Mouse (Mus musculus): ENCODE data around the gene Rasl12.

Gene Rasl12

DNA sequence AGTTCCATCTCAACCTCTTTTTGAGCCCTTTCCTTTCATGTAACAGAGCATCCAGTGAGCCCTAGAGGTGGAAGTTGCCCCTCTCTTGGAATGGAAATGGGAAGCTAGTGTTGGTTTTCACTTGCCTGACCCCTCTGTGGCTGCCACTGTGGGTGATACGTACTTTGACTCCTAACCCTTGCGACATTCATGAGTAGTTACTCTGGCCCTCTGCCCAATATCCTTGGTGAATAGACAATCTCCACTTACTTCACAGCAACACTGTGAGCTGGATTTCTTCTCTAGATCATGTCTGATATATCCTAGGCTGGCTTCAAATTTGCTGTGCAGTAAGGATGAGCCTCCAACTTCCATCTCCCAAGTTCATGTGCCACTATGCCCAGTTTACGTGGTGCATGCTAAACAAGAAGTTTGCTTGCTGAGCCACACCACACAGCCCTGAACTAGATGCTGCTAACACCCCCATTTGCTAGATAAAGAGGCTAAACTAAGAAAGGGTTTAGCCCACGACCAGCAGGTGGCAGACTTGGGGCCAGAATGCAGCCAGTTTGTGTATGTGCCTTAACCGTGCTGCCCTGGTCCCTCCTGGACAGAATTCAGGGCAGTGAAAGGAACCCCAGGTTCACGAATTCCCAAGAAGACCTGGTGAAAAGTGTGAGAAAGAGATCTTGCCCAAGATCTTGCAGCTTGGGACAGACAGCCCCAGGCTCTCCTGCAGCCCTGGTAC lies 5.5 kb upstream of the Rasl12 start:
- DNase-seq (ENCODE audit: low spot score in 2 of 2) = peak; percentile 47 to 59

GRCm38 (mm10) chr9:65393606-65394005 lies 4.7 kb upstream of the Rasl12 start:
- no peak for DNase-seq (ENCODE audit: low spot score in 2 of 2)

DNA sequence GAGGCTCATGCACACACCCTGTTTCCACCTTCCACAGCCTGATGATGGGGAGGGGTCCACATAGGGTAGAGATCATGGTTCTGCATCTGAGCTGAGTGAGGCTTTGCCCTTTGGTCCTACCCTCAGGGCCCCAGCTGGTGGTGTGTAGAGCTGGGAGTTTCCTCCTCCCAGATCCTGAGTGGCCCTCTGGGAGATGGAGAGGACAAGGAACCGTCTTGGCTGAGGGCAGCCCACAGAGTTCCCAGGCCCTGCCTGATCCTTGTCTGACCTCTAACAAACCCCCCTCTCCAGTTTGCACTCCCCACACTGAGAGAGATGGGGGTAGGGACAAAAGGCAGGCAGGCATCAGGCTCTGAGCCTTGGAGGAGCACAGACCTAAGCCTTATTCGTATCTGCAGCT lies 3.9 kb upstream of the Rasl12 start:
- no peak for DNase-seq (ENCODE audit: low spot score in 2 of 2)

DNA sequence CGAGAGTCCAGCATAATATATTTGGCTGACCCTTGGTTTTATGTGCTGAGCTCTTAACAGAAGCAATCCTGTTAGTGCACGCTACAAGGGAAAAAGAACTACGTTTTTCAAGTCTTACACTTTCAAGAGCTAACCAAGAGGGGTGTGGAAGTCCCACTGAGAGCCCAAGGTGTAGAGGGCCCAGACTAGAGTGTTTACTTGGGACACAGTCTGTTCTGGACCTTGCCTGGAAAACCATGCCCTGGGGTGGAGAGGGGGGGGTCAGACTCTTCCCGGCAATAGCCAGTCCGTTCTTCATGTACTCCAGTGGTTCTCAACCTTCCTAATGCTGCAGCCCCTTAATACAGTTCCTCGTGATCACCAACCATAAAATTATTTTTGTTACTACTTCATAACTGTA lies 1.6 kb downstream of the Rasl12 start:
- DNase-seq (ENCODE audit: low spot score in 2 of 2) = no peak

- DNase-seq (ENCODE audit: low spot score in 2 of 2) = peak in 1 of 2 experiments; percentile 71
Observed at GRCm38 (mm10) chr9:65404331-65405183, 6.3 kb downstream of the Rasl12 start.

DNA sequence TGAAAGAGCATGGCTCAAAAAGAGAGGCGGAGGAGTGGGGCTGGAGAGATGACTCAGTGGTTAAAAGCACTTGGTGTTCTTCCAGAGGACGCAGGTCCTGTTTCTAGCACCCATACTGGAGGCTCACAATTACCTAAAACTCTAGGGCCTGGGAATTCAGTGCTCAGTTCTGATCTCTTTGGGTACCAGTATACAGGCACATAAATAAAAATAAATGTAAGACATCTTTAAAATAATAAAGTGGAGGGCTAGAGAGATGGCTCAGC lies 6.8 kb downstream of the Rasl12 start:
- DNase-seq (ENCODE audit: low spot score in 2 of 2) = no peak

DNA sequence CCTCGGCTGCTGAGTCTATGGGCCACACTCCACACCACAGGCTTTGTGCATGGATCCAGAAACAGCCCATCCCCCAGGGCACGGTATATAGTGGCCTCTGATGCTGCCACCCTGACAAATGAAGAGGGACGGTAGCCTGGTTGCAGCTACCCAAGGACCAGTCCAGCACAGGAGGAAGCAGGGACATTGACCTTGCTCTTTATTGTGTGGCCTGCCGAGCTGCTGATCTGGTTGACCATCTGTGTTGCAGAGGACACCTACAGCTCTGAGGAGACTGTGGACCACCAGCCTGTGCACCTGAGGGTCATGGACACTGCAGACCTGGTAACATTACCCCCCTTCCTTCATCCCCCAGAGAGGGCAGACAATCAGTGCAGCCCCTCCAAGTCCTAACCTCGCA lies 9.0 kb downstream of the Rasl12 start:
- no peak for DNase-seq (ENCODE audit: low spot score in 2 of 2)

DNA sequence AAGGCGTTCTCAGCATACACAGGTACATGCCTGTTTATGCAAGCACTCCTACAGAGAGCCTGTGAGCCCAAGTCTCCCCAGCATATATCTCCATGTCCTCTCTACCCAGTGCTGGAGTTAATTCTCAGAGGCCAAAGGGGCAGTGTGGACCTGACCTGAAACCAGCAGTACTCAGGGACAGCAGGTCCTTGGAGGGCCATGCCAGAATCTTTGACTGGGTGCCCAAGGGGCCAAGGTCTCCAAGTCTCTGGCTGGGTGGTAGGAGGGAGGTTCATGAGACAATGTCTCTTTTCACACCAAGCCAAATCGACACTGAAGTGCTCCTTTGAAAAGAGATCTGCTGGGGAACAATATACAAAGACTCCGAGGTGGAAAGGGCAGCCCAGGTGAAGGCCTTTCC lies 9.6 kb downstream of the Rasl12 start:
- no peak for DNase-seq (ENCODE audit: low spot score in 2 of 2)

- DNase-seq (ENCODE audit: low spot score in 2 of 2) = peak in 1 of 2 experiments; percentile 27
Observed at GRCm38 (mm10) chr9:65408871-65409295, 10.6 kb downstream of the Rasl12 start.

GRCm38 (mm10) chr9:65410378-65410777 lies 12.1 kb downstream of the Rasl12 start:
- no peak for DNase-seq (ENCODE audit: low spot score in 2 of 2)

DNA sequence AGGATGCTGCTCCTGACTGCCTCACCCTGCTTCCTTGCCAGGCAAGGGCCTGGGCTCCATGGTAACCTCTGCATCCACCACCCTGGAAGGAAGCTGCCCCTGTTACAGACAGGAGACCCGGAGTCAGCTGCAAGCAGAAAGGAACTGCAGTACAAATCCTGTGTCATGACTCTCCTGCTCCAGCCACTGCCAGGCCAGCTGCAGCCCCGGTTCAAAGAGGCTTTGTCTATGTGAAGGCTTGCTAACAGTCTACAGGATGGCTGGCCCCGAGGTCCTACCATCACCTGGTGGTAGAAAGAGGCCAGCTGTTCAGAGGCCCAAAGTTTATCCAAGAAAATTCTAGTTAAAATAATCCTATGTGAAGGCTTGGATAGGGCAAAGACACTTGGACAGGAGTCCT lies 13.0 kb downstream of the Rasl12 start:
- DNase-seq (ENCODE audit: low spot score in 2 of 2) = no peak

GRCm38 (mm10) chr9:65417738-65418137 lies 19.4 kb downstream of the Rasl12 start:
- no peak for DNase-seq (ENCODE audit: low spot score in 2 of 2)

DNA sequence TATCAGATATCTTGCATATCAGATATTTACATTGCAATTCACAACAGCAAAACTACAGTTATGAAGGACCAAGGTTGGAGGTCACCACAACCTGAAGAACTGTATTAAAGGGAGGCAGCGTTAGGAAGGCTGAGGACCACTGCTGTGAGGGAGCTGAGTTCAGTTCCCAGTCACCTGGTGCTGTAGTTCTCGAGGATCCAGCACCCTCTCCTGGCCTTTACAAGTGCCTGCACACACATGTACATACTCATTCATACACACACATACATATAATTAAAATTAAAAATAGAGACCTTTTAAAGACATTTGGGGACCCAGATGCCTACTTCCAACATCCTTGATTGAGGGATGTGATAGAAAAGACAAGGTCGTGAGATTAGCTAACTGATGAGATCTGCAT lies 21.3 kb downstream of the Rasl12 start:
- DNase-seq (ENCODE audit: low spot score in 2 of 2) = no peak

GRCm38 (mm10) chr9:65422760-65423501 lies 24.6 kb downstream of the Rasl12 start, which contains the start of gene Slc51b:
Gene Slc51b (minus strand): TSS chr9:65422955.
- no peak for DNase-seq (ENCODE audit: low spot score in 2 of 2)

GRCm38 (mm10) chr9:65424393-65424792 lies 26.1 kb downstream of the Rasl12 start:
- no peak for DNase-seq (ENCODE audit: low spot score in 2 of 2)

GRCm38 (mm10) chr9:65427511-65427910 lies 29.2 kb downstream of the Rasl12 start:
- DNase-seq (ENCODE audit: low spot score in 2 of 2) = no peak

DNA sequence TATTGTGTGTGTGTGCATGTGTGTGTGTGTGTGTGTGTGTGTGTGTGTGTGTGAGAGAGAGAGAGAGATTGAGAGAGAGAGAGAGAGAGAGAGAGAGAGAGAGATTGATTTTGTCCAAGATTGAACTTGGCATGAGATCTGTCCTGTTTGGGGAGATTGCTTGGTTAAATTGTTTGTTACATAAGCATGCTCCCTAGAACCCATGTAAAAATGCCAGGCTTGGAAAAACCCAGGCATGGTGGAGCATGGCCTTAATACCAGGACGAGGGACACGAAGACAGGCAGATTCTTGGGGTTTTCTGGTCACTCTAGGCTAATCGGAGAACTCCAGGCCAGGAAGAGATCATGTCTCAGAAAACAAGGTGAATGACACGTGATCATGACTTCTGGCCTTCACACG lies 29.7 kb downstream of the Rasl12 start:
- DNase-seq (ENCODE audit: low spot score in 2 of 2) = no peak

DNA sequence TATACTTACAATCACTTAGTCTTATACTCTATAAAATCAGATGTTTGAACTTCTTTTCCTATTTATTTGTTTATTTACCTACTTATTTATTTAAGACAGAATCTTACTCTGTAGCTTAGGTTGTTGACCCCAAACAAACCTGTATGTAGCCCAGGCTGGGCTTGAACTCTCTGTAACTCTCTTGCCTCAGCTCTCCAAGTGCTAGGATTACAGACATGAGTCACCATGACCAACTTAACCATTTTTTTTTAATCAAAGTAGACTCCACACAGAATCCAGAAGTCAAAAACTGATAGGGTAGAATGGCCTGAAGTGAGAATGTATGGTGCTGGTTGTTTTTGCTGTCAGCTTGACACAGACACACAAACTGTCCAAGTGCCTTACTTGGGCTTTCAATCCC lies 32.1 kb downstream of the Rasl12 start:
- DNase-seq (ENCODE audit: low spot score in 2 of 2) = no peak

DNA sequence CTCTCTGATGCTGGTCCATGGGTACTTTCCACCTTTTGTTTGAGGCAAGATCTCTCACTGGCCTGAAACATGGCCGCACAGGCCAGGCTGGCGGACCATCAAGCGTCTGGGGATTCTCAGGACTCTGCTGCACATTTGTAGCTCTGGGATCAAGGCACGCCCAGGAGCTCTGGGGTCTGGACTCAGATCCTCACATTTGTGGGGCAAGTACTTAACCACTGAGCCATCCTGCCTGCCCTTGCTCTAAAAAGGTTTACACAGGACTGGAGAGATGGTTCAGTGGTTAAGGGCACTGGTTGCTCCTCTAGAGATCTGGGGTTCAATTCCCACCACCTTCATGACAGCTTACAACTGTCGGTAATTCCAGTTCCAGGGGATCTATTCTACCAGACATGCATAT lies 32.6 kb downstream of the Rasl12 start:
- no peak for DNase-seq (ENCODE audit: low spot score in 2 of 2)

DNA sequence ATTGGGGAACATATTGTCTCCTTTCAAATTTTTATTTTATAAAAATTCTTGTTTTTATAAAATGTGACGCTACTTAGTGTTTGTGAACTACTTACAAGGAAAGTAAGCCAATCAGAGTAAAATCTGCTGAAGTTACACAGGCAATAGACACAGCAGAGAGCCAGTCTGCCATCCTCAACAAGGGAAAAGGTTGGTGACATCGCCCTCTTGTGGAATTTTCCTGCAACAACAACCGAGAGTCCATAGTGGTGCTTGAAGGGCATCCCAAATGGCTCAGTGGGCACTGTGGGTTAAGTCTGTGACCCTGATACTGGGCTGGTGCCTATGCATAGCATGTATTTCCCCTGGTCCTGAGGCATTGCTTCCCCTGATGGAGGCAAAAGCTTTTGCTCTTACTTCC lies 33.9 kb downstream of the Rasl12 start:
- DNase-seq (ENCODE audit: low spot score in 2 of 2) = peak; percentile 82 to 83

DNA sequence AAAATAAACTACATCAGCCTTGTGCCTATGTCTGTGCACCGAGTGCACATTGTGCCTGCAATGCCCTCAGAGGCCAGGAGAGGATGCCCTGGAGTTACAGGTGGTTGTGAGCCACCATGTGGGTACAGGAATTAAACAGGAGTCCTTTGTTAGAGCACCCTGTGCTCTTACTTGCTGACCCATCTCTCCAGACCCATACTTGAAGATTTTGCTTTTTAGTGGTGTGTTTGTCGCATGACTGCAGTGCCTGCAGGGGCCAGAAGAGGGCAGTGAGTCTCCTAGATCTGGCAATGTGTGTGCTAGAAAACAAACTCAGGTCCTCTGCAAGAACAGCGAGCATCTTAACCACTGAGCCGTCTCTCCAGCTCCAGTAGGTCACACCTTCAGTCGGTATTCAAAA lies 35.8 kb downstream of the Rasl12 start:
- peak; percentile 17 to 20 for DNase-seq (ENCODE audit: low spot score in 2 of 2)

- DNase-seq (ENCODE audit: low spot score in 2 of 2) = no peak
Observed at GRCm38 (mm10) chr9:65435211-65435610, 36.9 kb downstream of the Rasl12 start.
